Mouse (Mus musculus): Measurements from ENCODE around the gene Kif23.

GRCm38 (mm10) chr9:61911300-61912128 lies 35.1 kb downstream of the Kif23 start:
- no peak for TF ChIP-seq CTCF (IDR thresholded peaks at IDR 0.05; ENCODE audit: low read depth, low read length)
- TF ChIP-seq POLR2A (IDR thresholded peaks at IDR 0.05; ENCODE audit: extremely low read depth, insufficient read depth, low read length), result no peak
